Mouse (Mus musculus) adrenal gland, postnatal 36 days (tissue): ENCODE measurements at regions not wholly inside any gene's neighbourhood (a gene's known extent, or its start where the extent isn't known, plus 50 kb on each side); places are given as distances from the start of the nearest gene placed in this dataset.

ENCODE experiments used
- DNase-seq, 2 experiments: peaks; one replicate each; pipeline ENCODE4 v3.0.0; 2021; ENCODE audit warnings: mixed read lengths in 1 of 2

DNA sequence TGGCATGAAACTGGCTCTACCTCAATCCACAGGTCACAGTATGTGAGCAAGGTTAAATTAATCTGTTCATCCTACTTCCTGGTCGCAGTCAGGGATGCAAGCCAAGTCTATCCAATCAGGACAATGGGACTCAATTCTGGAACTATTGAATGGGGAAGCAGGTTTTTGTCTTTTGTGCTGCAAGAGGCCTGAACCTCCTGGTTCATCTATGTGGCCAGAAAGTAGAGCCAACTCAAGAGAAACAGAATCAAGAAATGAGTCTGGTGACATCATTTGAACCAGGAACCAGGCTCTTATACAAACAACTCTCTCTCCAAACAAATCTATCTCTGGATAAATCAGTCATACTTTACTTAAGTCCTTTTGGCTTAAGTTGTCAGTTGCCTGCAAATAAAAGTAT is 294.7 kb upstream of the Usp25 start:
- no peak for DNase-seq

DNA sequence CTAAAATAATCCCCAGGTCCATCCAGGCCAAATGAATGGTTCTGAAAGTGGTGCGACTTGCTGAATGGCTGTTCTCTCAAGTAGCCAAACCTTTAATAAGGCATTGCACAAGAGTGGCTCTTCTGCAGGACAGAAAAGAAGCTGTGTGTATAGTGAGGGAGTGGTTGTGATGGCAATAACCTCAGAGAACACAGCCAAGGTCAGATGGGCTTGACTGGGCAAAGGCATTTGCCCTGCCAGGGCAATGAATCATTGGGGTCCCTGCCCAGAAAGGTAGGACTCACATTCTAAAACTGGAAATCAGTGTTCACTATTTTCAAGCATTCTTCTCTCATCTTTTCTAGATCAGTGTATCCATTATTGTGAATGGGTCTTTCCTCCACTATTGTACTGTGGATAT is 295.4 kb upstream of the Usp25 start:
- DNase-seq, result peak; percentile 34 to 47

DNA sequence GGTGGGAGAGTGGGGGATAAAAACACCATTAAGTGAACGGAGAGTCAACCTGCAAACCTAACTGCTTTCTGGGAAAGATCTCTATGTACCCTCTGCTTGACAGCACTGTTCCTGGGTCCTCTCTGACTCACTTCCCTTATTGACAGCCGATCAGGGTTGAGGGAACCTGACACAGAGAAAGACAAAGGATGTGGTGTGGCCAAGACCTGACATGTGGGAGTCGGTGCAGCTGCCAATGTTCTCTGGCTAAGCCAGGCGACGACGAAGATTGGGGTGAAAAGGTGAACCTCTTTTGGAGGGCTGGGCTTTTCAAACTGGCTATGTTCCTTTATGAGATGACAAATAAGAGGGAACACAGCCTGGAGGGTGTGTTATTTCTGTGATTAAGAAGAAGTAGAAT is 318.6 kb upstream of the Usp25 start:
- peak in 1 of 2 experiments; percentile 13 for DNase-seq

DNA sequence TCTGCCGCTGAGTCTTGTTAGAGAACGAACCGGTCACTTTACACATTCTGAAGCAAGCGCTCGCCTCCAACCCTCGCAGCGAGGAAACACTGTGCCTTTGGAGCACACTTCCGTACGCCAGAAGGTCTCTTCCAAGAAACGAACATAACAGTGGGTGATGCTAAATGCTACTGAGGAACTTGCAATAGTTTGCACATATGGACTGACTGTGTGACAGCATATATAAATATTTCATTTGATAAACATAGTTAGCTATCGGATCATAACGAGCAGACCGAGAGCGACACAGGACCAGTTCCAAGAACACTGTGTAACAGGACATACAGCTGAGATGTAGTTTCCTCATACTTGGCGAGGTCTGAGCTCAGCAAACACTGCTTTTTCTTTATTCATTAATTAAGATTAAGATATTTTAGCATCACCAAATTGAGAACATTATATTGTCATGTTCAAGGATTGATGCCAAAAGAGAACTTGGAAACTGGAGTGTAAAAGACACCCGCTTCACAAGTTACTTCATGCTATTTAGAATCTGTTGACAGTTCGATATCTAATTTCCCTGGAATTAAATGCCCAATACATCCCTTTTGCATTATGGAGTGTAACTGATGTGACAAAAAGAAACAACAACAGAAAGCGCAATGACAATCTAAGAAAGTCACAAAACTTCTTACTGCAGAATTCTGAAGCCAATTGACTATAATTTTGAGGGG is 314.3 kb upstream of the Nrip1 start:
- DNase-seq, result no peak

DNA sequence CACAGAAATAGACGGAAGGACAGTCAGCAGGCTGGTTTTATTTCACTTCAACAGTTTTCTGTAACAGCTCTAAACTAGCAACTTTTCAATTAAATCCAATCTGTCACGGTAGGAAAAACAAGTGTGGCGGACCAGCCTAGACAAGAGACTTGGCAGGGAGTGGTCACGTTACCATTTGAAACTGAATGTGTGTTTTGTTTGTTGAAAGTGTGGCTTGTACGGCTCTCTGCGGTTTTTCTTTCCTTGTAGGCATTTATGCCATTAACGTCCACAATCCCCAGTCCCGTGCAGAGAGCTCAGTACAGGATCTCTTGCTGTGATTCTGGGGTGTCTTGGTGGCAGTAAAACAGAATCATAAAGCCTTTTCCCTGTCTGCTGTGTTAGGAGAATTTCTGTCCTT is 311.9 kb upstream of the Nrip1 start:
- no peak for DNase-seq

DNA sequence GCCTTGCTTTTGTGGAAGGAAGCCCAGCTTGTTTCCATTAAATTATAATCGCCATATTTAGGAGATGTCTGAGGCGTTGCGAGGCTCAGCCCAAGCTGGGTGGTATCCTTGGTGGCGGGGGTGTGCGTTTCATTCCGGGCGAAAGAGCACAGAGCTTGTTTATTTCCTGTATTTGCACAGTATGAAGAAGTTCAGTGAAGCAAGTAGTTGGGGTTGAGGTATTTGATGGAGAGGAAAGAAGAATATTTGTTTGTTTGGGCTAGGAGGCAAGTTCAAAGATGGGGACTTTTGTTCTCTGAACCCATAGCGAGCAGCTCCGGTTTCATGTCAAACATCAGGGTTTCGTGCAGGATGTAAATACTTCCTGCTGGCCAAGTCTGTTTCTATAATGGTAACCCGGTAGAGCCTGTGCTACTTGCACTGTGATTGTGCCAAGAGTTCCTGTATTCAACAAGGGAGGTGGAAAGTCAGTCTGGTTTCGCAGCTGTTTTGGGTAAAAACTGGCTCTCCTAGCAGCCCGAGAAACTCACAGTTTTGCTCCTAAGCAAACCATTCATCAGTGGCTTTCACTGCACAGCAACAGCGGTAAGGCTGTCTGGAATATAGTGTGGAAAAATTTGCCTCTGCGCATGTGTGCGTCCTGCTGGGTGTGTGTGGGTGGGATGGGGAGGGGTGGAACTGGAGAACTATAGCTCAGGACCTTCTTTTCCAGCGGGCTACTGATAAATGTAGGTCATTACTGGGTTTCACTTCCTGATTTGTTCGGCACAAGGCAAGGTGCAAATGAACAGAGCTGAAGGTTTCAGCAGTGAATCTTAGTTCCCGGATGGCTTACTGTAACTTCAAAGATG is 306.7 kb upstream of the Nrip1 start:
- peak; percentile 2 to 3 for DNase-seq

DNA sequence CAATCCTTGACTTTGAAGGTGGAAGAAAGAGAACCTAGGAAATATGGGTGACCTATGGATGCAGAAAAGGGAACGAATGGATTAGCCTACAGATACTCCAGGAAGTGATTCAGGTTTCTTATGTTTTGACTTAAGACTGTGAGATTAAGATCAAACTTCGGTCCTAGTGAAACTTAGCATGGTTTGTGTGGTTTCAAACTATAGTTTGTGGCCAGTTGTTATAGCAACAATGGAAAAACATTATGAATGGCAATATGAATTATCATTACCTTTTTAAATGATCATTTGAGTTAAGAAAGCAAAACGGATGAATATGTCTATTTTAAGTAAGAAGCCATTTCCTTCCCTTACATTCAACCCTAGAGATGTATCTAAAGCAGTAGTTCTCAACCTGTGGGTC is 305.3 kb upstream of the Nrip1 start:
- DNase-seq, result no peak

DNA sequence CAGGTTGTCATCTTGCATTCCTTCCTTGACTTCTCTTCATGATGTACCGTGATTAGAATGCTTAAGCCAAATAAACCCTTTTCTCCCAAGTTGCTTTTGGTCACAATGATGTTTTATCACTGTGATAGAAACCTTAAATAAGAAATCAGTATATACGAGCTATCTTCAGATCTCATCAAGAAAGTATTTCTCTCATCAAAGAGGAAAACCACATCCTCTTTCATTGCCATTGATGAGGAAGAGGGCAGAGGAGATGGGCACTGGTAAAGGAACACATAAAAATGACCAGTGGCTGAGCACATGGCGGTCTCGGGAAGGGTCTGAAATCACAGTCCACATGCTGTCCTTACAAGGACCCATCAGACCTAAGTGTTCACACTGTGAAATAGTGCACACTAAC is 296.2 kb upstream of the Nrip1 start:
- no peak for DNase-seq

DNA sequence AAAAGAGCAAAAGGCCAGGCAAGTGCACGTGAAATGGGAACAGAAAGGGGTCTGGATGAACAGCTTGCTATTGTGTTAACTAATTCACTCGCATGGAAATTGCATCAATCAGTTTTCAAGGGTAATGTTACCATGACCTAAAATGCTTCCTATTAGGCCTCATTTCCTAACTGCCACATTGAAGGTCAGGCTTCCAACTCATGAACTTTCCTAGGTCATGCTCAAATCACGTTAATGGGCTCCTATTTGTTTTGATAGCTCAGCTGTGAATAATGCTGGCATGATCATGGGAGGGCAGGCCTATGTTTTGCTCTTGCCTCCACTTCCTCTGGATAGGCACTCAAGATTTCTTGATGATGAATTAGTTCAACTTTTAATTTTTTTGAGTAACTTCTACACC is 293.4 kb upstream of the Nrip1 start:
- peak; percentile 7 to 16 for DNase-seq

DNA sequence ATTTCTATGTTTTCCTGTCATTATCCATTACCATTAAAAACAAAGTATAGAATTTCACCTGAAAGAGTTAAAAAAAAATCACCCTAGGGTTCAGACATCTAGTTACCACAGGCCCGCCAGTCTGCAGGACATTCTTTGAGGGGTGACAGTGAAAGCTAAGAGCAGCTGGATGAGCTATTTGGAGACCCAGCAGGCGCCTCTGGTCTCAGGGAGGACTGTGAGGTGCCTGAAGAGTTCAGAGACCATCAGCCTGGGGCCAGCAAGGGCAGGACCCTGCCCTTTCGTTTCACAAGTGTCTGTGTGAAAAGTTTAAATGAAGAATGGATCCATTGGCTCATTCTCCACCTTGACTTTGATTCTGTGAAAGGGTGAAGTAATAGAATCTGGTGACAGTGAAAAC is 281.5 kb upstream of the Nrip1 start:
- no peak for DNase-seq

DNA sequence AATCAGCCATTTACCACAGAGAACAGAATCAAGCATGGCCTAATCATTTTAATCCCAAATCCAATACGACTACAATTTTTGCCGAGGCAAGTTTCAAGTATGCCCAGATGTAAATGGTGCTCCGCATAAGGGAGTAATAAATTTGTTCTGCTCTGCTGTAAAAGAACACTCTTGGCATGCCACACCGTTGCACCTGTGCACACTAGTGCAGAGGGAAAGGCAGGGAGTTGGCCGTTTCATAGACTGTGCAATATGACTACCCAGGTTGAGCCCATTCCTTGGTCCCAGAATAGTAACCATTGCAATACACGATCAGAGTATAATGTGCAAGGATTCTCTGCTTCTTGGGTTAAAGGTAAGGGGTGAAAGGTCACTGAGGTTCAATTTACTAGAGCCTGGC is 270.7 kb upstream of the Nrip1 start:
- no peak for DNase-seq

DNA sequence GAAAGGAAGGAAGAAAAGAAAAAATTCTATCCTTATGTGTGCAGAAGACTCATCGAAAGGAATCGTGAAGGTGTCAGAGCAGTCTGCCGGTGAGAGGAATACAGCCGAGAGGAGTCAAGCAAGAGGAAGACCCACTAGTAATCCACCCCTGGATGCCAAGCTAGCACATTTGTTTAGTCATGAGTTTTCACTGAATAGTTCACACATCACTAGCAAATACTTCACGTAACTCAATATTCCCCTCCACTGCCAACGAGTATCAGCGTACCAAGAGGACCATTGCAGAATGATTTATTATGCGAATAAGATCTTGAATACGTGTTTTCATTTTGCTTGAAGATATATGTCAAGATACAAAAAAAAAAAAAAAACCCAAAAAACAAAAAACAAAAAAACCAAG is 270.2 kb upstream of the Nrip1 start:
- no peak for DNase-seq

DNA sequence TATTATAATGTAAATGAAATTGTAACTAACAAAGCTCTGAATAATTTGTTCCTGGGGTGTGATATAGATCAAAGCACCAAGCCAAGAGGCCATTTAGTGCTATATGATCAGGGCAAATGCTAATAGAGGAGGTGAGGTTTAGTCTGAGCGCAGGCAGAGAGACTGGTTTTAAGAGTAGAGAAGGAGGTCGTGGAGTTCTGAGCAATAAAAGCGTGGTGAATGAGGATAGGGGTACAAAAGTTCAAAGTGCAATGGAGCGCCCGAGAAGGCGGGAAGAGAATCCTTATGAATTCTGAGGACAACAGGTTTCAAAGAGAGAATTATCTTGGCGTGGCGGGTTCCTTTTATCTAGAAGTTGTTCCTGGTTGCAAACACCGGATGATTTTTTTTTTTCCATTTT is 261.5 kb upstream of the Nrip1 start:
- no peak for DNase-seq

DNA sequence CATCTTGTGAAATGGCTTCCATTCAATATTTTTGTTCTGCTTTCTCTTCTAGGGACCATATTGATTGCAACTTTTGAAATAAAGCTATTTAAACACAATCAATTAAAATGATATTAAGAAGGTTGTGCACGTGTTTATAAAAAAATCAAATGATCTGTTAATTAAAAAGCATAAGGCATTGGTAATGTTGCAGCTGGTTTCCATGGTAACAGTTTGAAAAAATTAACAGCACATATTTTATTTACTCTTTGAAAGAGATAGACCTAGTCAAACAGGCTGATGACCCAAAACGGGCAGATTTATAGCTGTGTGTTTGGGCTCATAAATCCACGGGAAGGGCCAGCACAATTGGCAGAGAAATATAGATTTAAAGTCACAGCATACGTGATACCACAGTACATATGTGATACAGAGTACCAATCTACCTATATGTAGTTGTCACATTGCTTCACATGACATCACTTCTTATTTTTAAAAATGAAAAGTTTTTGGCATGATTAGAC is 260.6 kb upstream of the Nrip1 start:
- no peak for DNase-seq

DNA sequence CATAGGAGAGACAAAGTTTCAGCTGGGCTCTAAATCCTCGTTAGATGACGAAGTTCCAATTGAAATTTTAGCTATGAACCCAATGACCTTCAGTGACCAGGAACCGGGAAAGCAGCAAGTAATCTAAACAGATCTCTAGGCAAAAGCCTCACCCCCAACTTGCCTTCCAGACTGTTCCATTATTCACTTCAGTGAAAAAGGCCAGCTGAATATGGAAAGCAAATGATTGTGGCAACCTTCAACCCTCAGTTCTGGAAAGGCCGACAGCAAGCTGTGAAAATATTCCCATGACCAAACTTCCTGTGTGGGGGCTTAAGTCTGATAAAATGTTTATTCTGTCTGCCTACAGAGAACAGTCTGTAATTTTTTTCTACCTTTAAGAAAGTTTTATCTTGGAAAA is 252.5 kb upstream of the Nrip1 start:
- DNase-seq, result no peak

DNA sequence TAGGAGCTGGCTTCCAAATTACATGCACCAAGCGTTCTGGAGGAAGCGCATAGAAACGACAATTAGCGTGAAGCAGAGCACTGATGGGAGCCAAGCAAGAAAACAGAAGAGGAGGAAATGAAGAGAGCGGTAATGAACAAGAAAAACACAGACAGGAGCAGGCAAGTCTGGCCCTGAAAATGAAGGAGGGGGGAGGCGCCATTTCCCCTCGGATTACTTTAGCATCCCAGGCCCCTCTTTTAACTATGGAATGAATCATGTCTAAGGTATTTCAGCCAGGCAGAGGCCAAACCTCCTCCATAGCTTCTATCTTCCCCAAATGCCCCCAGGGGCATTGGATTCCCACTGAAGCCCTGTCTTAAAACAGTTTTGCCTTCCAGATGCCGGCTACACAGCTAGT is 248.1 kb upstream of the Nrip1 start:
- DNase-seq, result no peak

DNA sequence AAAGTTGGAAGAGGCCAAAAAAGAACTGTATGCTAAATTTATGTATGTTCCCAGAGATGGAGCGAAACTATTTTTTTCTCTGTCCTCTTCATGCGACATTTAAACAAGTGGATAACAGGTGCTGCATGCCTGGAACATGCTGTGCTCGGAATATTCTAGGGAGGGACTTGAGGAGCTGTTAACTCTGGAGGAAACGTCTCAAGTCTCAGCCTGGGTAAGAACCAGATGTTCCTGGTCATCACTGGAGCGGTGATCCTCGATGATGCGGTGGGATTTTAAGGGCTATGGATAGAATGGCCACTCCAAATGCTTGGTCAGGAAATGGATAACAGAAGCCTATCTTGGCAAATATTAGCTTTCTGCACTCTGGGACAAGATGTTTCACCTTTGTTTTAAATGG is 244.7 kb upstream of the Nrip1 start:
- DNase-seq, result no peak

DNA sequence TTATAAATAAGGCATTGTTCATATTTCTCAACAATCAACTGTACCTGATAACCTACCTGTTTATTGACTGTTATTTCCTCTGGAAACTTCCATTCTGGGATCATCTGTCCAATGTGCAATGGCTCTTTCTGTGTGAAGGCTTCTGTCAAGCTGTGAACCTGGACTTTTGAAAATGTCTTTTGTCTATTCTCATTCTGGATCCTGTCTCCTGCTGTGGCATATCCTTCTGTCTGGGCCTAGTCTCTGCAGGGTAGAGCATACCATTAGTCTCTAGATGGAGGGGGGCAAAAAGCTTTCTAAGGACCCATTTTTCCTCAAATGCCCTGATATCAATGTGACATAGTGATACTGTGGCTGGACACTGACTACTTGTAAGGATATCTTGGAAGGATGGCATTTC is 237.4 kb upstream of the Nrip1 start:
- no peak for DNase-seq

DNA sequence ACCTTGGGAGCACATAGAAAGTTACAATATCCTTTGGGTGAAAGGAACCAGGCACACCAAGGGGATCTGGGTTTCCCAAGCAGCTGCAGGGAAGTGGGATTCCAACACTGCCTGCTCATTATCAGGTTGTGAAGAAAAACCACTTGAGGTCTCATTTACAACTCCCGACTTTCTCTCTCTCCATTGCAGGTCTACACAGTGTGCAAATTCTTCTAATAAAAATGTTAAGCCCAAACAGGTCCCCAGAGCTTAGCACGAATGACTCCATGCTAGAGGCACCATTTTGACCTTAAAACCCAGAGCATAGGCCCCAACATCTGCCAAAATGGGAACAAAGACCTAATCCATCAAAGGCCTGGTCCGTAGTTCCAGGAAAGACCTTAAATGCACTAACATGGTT is 231.3 kb upstream of the Nrip1 start:
- no peak for DNase-seq

DNA sequence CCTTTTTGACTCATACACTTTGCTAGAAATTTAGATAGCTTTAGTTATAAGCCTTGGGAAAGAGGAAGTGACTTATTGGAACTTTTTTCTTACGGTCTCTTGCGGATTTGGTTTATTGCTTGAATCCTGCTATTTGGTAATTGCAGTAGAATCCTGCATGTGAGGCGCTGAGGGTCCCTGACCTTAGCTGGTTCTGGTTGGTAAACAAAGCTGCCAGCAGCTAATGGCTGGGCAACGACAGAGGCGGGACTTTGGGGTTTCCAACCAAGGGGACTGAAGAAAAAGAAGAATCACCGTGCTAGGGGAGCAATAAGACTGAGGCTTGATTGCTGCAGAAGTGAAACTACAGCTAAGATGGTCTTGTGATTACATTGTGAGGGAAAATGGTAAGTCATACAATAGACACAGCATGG is 230.2 kb upstream of the Nrip1 start:
- no peak for DNase-seq

DNA sequence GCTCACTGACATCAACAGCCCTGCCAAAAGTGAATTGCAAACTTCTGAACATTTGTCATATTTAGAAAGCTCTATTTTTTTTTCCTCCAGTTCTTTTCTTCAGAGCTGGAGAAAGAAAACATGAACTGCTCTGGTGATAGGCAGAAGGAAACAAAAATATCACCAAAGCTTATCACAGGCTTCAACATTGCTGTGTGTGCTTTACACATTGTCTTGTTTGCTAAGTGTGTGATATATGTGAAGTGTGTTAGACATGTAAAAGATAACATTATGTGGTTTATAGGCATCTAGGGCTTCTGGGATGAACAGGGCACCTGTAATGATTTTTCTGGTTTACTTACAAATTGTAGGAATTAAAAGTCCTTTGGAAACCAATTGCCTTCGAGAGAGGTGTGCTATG is 229.8 kb upstream of the Nrip1 start:
- DNase-seq, result no peak

DNA sequence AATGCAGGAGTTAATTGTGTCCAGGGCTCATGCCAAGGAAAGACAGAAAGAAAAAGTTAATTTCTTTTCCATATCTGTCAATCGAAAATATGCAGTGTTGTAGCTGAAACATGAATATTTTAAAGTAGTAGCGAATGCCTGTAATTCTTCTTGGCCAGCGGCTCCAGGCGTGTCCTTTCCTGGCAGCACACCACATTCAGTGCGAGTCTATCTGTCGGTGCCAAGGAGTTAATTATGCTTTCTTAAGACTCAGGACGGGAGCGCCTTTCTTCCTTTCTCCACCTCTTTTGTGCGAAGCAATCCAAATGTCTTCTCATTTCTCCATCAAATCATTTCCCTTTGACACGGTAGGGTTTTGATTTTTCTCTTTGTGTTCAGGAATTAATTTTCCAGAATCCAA is 226.5 kb upstream of the Nrip1 start:
- DNase-seq, result peak in 1 of 2 experiments; percentile 15

DNA sequence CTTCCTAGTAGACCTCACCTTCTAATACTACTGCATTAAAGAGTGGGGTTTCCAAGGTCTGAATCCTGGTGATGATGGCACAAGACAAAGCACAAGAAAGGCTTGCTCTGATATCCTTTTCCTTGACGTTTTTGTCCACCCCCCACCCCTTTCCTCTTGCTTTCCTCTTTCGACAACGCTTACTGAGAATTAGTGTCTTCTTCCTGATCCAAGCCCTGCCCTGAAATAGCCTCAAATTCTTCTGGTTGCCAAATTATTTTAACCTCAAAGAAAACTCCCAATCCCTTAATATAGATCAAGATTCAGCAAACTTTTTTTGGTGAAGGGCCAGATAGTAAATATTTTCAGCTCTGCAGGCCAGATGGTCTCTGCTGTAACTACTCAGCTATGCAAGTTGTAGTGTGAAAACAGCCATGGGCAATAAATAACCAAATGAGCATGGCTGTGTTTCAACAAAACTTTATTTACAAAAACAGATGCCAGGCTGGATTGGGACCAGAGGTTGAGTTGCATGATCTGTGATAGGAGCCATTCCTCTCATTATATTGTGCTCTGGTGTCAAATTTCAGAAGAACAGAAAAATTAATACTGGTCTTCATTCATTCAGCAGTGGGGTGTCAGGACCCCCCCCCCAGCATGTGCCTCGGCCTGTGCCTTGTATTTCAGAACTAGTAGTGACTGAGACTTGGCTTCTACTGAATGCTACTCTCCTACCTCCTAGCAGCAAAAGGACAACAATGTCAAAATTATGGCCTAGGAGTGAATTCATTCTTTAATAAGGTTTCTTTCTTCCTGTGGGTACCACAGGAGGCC is 218.5 kb upstream of the Nrip1 start:
- no peak for DNase-seq
